Mouse (Mus musculus): ENCODE results near the gene Nes.

- no peak for TF ChIP-seq CTCF (IDR thresholded peaks at IDR 0.05; ENCODE audit: low read depth)
- no peak for TF ChIP-seq EP300 (optimal IDR thresholded peaks at IDR 0.05)
Measured at GRCm38 (mm10) chr3:88026823-88027222, 55.9 kb downstream of the Nes start.
